Mouse (Mus musculus) liver, embryonic 18 days (tissue): Measurements from ENCODE around the gene Mrpl46. TPM values are rescaled to one million over a fixed set of nuclear protein-coding genes. Genes with fewer than 3 reads are reported as not detected.

Experiments used
- polyA plus RNA-seq: library from polyadenylated mRNA; depleted of rRNA; stranded (reverse); fragments of >200 nt; gene quantifications from 2 replicates; pipeline ENCODE4 v1.2.3, GENCODE M21; 2012; rRNA removed

Gene Mrpl46
- polyA plus RNA-seq, result 17.1 and 18.7 TPM in 2 replicates

DNA sequence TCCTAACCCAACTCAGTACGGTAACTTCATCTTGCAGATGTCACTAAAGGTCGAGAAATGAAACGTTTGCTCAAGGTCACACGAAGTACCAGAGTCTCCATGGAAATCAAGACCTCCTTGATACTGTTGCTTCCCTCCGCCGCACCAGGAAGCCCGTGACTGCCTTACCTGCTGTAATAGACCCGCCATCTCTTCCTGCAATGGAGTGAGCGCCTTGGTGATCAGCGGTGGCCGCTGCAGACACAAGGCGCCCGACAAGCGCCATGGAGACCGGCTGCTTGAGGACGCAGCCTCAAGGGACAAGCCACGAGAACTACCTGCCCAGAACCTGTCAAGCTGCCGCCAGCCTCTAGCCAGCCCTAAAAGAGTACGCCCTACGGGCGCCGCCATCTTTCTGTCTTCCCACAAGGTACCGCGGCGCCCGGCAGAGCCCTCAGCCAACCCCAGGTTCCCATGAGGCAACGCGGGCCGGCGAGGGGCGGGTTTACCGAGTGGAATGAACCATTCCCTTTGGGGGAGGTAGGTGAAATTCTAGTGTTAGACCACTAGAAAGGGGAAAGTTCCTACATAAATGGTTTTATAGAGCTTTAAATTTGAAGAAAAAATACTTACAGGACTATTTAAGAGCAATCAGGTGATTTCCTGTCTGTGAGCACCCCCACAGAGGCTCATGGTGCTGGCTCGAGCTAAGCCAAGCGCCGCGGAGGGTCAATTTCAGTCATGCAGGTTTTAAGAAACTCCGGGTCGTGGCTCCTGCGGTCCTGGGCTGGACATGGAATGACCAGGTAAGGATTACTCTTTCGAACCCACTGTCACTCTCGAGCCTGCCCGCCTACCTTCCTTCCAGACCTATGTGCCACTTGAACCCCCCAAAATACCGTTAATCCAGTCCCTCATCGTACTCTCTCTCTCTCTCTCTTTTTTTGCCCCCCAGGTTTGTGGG lies at the start of gene Mrpl46, which contains the start of gene Mrps11:
Gene Mrpl46 (minus strand): TSS at position 893 of the 943 bp plus-strand sequence.
Gene Mrps11 (plus strand): TSS at position 481 of the 943 bp plus-strand sequence.

DNA sequence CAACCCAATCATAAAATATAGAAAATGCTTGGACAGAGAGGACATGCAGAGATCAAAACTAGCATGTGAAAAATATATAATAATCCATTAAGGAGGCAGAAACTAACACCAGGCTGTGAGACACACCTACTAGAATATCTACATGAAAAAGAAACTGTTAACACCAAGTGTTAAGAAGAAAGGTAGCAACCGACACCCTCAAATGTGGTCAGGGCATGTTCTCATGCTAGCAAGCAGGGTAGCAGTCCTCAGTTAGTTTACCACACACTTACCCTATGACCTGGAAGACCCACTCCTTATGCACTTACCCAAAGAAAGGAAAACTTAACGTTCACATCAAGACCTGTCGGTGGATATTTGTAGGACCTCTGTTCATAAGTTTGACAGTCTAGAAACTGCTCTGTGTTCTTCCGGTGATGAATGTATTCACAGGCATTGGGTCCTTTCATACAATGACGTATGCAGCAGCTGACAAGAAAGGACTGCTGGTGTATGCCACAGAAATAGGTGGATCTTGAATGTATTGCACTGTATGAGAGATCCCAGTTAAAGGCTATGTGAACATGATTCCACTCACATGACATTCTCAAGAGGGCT lies 45.6 kb downstream of the Mrpl46 start, which contains the start of gene Ntrk3:
Gene Ntrk3 (minus strand): TSS at position 399 of the 597 bp plus-strand sequence.

Other genes starting within 250 kb of the Mrpl46 start
- gene Ntrk3, start 45.5 kb downstream of the Mrpl46 start, polyA plus RNA-seq, result 0.44 and 0.55 TPM in 2 replicates
- gene Mrps11, start 412 bp downstream of the Mrpl46 start, polyA plus RNA-seq, result 29.8 and 30.2 TPM in 2 replicates
- gene Det1, start 63.7 kb upstream of the Mrpl46 start, polyA plus RNA-seq, result 4.5 and 5.2 TPM in 2 replicates
- gene Aen, start 112.3 kb upstream of the Mrpl46 start, polyA plus RNA-seq, result 10.2 and 11.3 TPM in 2 replicates
- gene Isg20, start 129.9 kb upstream of the Mrpl46 start, polyA plus RNA-seq, result 124 and 150 TPM in 2 replicates